Mouse (Mus musculus) kidney, embryonic 15.5 days (tissue): Measurements from ENCODE around the gene Tnc. TPM values are rescaled to one million over a fixed set of nuclear protein-coding genes. Genes with fewer than 3 reads are reported as not detected.
"Not testable (repeated sequence)": the region's sequence is repeated elsewhere in the genome, so short reads cannot be mapped to it uniquely, and the experiment has no call there.

ENCODE experiments used
- ATAC-seq: fragments of 200-750 bp; cut with Nextera tagmentation; replicated peaks from 2 replicates; pipeline ENCODE4 v1.8.0; 2017; ENCODE audit warnings: moderate TSS enrichment; ENCODE audit not compliant: low FRiP score
- H3K27ac ChIP-seq: fragments of 300-500 bp; sonication (generic); 2 replicates; pipeline ENCODE4 v1.5.1; 2015; ENCODE audit warnings: mild to moderate bottlenecking, inconsistent platforms
- H3K27me3 ChIP-seq: fragments of 300-500 bp; sonication (generic); 2 replicates; pipeline ENCODE4 v1.6.1; 2015; ENCODE audit warnings: inconsistent platforms
- H3K36me3 ChIP-seq: fragments of 300-500 bp; sonication (generic); 2 replicates; pipeline ENCODE4 v1.6.1; 2015; ENCODE audit warnings: inconsistent platforms
- H3K4me1 ChIP-seq: fragments of 300-500 bp; sonication (generic); 2 replicates; pipeline ENCODE4 v1.6.1; 2015; ENCODE audit warnings: inconsistent platforms
- H3K4me2 ChIP-seq: fragments of 300-500 bp; sonication (generic); 2 replicates; pipeline ENCODE4 v1.6.1; 2015; ENCODE audit warnings: moderate library complexity, mild to moderate bottlenecking, inconsistent platforms
- H3K4me3 ChIP-seq: fragments of 300-500 bp; sonication (generic); replicated peaks from 2 replicates; pipeline ENCODE4 v1.5.1; 2015; ENCODE audit warnings: mild to moderate bottlenecking, inconsistent platforms
- H3K9ac ChIP-seq: fragments of 300-500 bp; sonication (generic); 2 replicates; pipeline ENCODE4 v1.6.1; 2015; ENCODE audit warnings: mild to moderate bottlenecking, inconsistent platforms
- H3K9me3 ChIP-seq: fragments of 300-500 bp; sonication (generic); replicated peaks from 2 replicates; pipeline ENCODE4 v1.6.1; 2016; ENCODE audit warnings: inconsistent platforms
- WGBS: fragments of 180-500 bp; shearing (Covaris S2); methylation state at CpG from one replicate; pipeline ENCODE4 v1.1.7; 2015; ENCODE audit warnings: mixed read lengths; 5-methylcytosine and 5-hydroxymethylcytosine counted together
- polyA plus RNA-seq: library from polyadenylated mRNA; unstranded; fragments of >200 nt; fragmentation: Nextera tagmentation; extraction: Ambion mirVana; gene quantifications from 2 replicates; pipeline ENCODE4 v1.2.1, GENCODE M21; 2015

Gene Tnc
- polyA plus RNA-seq, 1 experiment from 2014 or later = 19.6 TPM

GRCm38 (mm10) chr4:63950054-63950453 is 96.8 kb downstream of the Tnc start:
- no peak overlapping the region for H3K27ac ChIP-seq
- H3K4me1 ChIP-seq = no peaks in the 10 kb centered on the region
- no peak overlapping the region for H3K4me3 ChIP-seq
- H3K9ac ChIP-seq = no peak overlapping the region
- no peak overlapping the region for H3K4me2 ChIP-seq
- peaks cover 3% of the 10 kb centered on the region; the same call in 1 of the 2 replicates for H3K27me3 ChIP-seq
- 50% methylated on average over 9 of the region's 9 CpGs for WGBS
- no peaks in the 10 kb centered on the region for H3K36me3 ChIP-seq
- ATAC-seq = peak; percentile 92
- no peaks in the 10 kb centered on the region for H3K9me3 ChIP-seq

GRCm38 (mm10) chr4:63948688-63949073 is 98.1 kb downstream of the Tnc start:
- not testable (repeated sequence) for H3K36me3 ChIP-seq, H3K27me3 ChIP-seq, H3K4me2 ChIP-seq, H3K27ac ChIP-seq, ATAC-seq, H3K9me3 ChIP-seq, H3K4me1 ChIP-seq, H3K4me3 ChIP-seq, H3K9ac ChIP-seq
- WGBS = 85% methylated on average over 5 of the region's 5 CpGs

GRCm38 (mm10) chr4:63948066-63948687 is 98.6 kb downstream of the Tnc start:
- 0 out of 2 replicates have a peak, but pooled peaks have one; percentile 33 for ATAC-seq
- no peaks in the 10 kb centered on the region for H3K4me1 ChIP-seq
- peaks cover 3% of the 10 kb centered on the region; the same call in 1 of the 2 replicates for H3K27me3 ChIP-seq
- 41% methylated on average over 12 of the region's 12 CpGs for WGBS
- H3K9ac ChIP-seq = no peak overlapping the region
- H3K4me3 ChIP-seq = no peak overlapping the region
- no peaks in the 10 kb centered on the region for H3K36me3 ChIP-seq
- H3K27ac ChIP-seq = no peak overlapping the region
- no peak overlapping the region for H3K4me2 ChIP-seq
- no peaks in the 10 kb centered on the region for H3K9me3 ChIP-seq

GRCm38 (mm10) chr4:63943813-63944212 is 103.0 kb downstream of the Tnc start:
- no peak for ATAC-seq
- H3K9ac ChIP-seq = no peak overlapping the region
- H3K4me2 ChIP-seq = no peak overlapping the region
- H3K36me3 ChIP-seq = no peaks in the 10 kb centered on the region
- no peak overlapping the region for H3K27ac ChIP-seq
- H3K4me1 ChIP-seq = no peaks in the 10 kb centered on the region
- 74% methylated on average over 5 of the region's 5 CpGs for WGBS
- peaks cover 3% of the 10 kb centered on the region; the same call in 1 of the 2 replicates for H3K27me3 ChIP-seq
- no peak overlapping the region for H3K4me3 ChIP-seq
- H3K9me3 ChIP-seq = no peaks in the 10 kb centered on the region

- Histone ChIP-seq H3K27me3 (peaks cover 3% of the 10 kb centered on the region; the same call in 1 of the 2 replicates), H3K27ac (no peak overlapping the region), H3K9me3 (no peaks in the 10 kb centered on the region), H3K4me2 (no peak overlapping the region), H3K36me3 (no peaks in the 10 kb centered on the region), H3K4me1 (no peaks in the 10 kb centered on the region), H3K9ac (no peak overlapping the region), H3K4me3 (no peak overlapping the region)
- no peak for ATAC-seq
- 67% methylated on average over 3 of the region's 3 CpGs for WGBS
Observed at GRCm38 (mm10) chr4:63942875-63943274, 103.9 kb downstream of the Tnc start.

- H3K4me1 ChIP-seq = no peaks in the 10 kb centered on the region
- no peak for ATAC-seq
- no peak overlapping the region for H3K4me2 ChIP-seq
- H3K27me3 ChIP-seq = no peaks in the 10 kb centered on the region
- 74% methylated on average over 2 of the region's 2 CpGs for WGBS
- H3K9ac ChIP-seq = no peak overlapping the region
- no peaks in the 10 kb centered on the region for H3K36me3 ChIP-seq
- no peaks in the 10 kb centered on the region for H3K9me3 ChIP-seq
- H3K27ac ChIP-seq = no peak overlapping the region
- no peak overlapping the region for H3K4me3 ChIP-seq
Observed at GRCm38 (mm10) chr4:63941420-63941819, 105.4 kb downstream of the Tnc start.

GRCm38 (mm10) chr4:63939428-63939827 is 107.4 kb downstream of the Tnc start:
- Histone ChIP-seq H3K27ac (no peak overlapping the region), H3K4me1 (no peaks in the 10 kb centered on the region), H3K36me3 (no peaks in the 10 kb centered on the region), H3K9ac (no peak overlapping the region), H3K4me3 (no peak overlapping the region), H3K27me3 (no peaks in the 10 kb centered on the region), H3K4me2 (no peak overlapping the region), H3K9me3 (no peaks in the 10 kb centered on the region)
- no peak for ATAC-seq
- WGBS = 74% methylated on average over 3 of the region's 3 CpGs

GRCm38 (mm10) chr4:63935960-63936359 is 110.9 kb downstream of the Tnc start:
- H3K4me2 ChIP-seq = no peak overlapping the region
- H3K36me3 ChIP-seq = no peaks in the 10 kb centered on the region
- no peaks in the 10 kb centered on the region for H3K27me3 ChIP-seq
- 91% methylated on average over 4 of the region's 4 CpGs for WGBS
- H3K27ac ChIP-seq = no peak overlapping the region
- no peaks in the 10 kb centered on the region for H3K4me1 ChIP-seq
- H3K9me3 ChIP-seq = no peaks in the 10 kb centered on the region
- ATAC-seq = no peak
- H3K9ac ChIP-seq = no peak overlapping the region
- no peak overlapping the region for H3K4me3 ChIP-seq

GRCm38 (mm10) chr4:63935314-63935713 is 111.5 kb downstream of the Tnc start:
- H3K4me3 ChIP-seq = no peak overlapping the region
- no peak for ATAC-seq
- 77% methylated on average over 9 of the region's 9 CpGs for WGBS
- H3K4me2 ChIP-seq = no peak overlapping the region
- no peak overlapping the region for H3K9ac ChIP-seq
- no peaks in the 10 kb centered on the region for H3K27me3 ChIP-seq
- H3K27ac ChIP-seq = no peak overlapping the region
- no peaks in the 10 kb centered on the region for H3K36me3 ChIP-seq
- no peaks in the 10 kb centered on the region for H3K9me3 ChIP-seq
- no peaks in the 10 kb centered on the region for H3K4me1 ChIP-seq

- ATAC-seq = no peak
- Histone ChIP-seq H3K27ac (no peak overlapping the region), H3K36me3 (no peaks in the 10 kb centered on the region), H3K4me3 (no peak overlapping the region), H3K4me1 (no peaks in the 10 kb centered on the region), H3K27me3 (no peaks in the 10 kb centered on the region), H3K9ac (no peak overlapping the region), H3K4me2 (no peak overlapping the region), H3K9me3 (no peaks in the 10 kb centered on the region)
- WGBS = 85% methylated on average over 2 of the region's 2 CpGs
Observed at GRCm38 (mm10) chr4:63930863-63931262, 116.0 kb downstream of the Tnc start.

GRCm38 (mm10) chr4:63929490-63929889 is 117.3 kb downstream of the Tnc start:
- Histone ChIP-seq H3K9ac (no peak overlapping the region), H3K4me1 (no peaks in the 10 kb centered on the region), H3K27me3 (no peaks in the 10 kb centered on the region), H3K36me3 (no peaks in the 10 kb centered on the region), H3K9me3 (no peaks in the 10 kb centered on the region), H3K4me3 (no peak overlapping the region), H3K4me2 (no peak overlapping the region), H3K27ac (no peak overlapping the region)
- no peak for ATAC-seq
- WGBS = 48% methylated on average over 2 of the region's 2 CpGs

- no peak overlapping the region for H3K4me2 ChIP-seq
- 89% methylated on average over 1 of the region's 1 CpGs for WGBS
- H3K4me1 ChIP-seq = no peaks in the 10 kb centered on the region
Observed at GRCm38 (mm10) chr4:63928192-63928591, 118.6 kb downstream of the Tnc start.

GRCm38 (mm10) chr4:63917181-63917580 is 129.6 kb downstream of the Tnc start:
- Histone ChIP-seq H3K27me3 (no peaks in the 10 kb centered on the region), H3K36me3 (no peaks in the 10 kb centered on the region), H3K4me2 (no peak overlapping the region), H3K4me3 (no peak overlapping the region), H3K9me3 (no peaks in the 10 kb centered on the region), H3K27ac (peak overlapping the region; percentile 62), H3K4me1 (0 out of 2 replicates have a peak, but pooled peaks cover 2% of the 10 kb centered on the region), H3K9ac (no peak overlapping the region)
- ATAC-seq = no peak
- WGBS = 61% methylated on average over 5 of the region's 5 CpGs

More at GRCm38 (mm10) chr4:63928192-63928591, 118.6 kb downstream of the Tnc start:
- H3K27me3 ChIP-seq = no peaks in the 10 kb centered on the region
- H3K9ac ChIP-seq = no peak overlapping the region
- no peak overlapping the region for H3K4me3 ChIP-seq
- no peak for ATAC-seq
- H3K36me3 ChIP-seq = no peaks in the 10 kb centered on the region
- H3K9me3 ChIP-seq = no peaks in the 10 kb centered on the region
- H3K27ac ChIP-seq = no peak overlapping the region
